Mouse (Mus musculus): ENCODE results near the gene Mturn.

The Mturn gene

GRCm38 (mm10) chr6:54731726-54732125 is 50.3 kb downstream of the Mturn start:
- no peak for DNase-seq (ENCODE audit: low read depth, low spot score)

GRCm38 (mm10) chr6:54732721-54733120 is 51.3 kb downstream of the Mturn start:
- DNase-seq (ENCODE audit: low read depth, low spot score), result no peak

DNA sequence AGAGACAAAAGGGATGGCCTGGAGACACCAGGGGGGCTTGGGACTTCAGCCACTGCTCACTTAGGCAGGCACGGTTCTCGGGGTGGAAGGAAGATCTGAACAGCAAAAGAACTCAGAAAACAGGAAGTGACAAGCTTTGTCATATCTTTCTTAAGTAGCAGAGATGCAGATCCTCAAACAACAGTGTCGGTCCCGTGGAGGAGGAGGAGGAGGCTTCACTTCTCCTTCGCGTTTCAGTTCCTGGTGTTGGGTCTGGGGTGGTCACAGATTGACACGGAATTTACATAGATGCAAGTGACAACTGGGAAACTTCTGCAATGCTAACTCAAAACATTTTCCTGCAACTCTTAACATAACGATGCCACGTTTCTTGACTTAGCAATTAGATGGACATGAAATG is 54.7 kb downstream of the Mturn start:
- no peak for DNase-seq (ENCODE audit: low read depth, low spot score)

GRCm38 (mm10) chr6:54737255-54737654 is 55.8 kb downstream of the Mturn start:
- DNase-seq (ENCODE audit: low read depth, low spot score), result no peak

DNA sequence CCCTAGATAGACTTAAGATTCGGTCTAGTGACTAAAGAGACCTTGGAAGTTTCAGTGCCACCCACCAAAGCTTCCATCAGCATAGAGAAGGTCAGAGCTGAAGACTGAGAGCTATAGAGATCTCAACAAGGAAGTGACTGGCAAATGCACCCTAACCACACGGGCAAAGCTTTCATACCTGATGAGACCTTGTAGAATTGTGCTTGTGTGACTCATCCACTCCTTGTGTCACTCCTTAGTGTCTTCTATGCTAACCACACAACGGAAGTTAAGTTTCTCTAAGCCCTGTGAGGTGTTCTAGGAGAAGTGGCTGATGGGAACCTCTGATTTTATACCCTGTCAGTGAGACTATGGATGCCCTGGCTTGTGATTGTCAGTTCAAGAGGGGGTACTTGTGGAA is 56.3 kb downstream of the Mturn start:
- DNase-seq (ENCODE audit: low read depth, low spot score), result no peak

DNA sequence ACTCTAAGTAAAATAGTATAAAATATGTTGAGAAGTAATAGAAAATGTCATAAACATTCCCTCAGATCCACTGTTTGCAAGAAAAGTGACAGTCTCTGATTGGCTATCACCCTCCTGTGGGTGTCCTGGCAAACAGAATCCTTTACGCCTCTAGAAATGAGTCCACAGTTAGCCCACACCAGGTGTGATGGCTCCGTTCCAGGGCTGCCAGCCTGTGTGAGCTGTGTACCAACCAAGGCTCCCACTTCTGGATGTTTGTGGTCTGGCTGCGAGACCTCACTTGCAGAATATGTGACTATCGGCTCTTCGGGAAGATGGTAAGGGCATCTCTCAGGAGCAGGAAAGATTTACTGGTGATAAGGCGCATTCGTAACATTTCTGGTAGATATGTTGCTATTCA is 67.6 kb downstream of the Mturn start:
- DNase-seq (ENCODE audit: low read depth, low spot score), result no peak

DNA sequence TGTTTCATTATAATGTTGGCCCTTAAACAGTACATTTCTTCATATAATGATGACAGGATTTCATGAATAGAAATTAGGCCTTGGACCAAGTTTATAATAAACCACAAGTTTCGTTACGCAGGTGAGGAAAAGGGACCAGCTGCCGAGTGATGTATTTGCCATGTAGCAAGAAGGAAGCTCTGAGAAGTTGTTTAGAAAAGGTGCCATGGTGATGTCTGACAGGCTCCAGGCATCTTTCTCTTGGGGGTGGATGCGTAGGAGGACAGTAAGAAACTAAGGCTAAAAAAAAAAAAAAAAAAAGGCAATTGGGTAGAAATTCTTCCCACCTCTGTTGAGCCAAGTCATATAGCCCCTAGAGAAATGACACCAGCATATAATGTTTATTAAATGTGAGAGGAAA is 70.2 kb downstream of the Mturn start:
- no peak for DNase-seq (ENCODE audit: low read depth, low spot score)

- DNase-seq (ENCODE audit: low read depth, low spot score), result no peak
These were observed 70.7 kb downstream of the Mturn start for GRCm38 (mm10) chr6:54752076-54752475.
